Mouse (Mus musculus): Measurements from ENCODE around the gene Slc22a4.
A peak's percentile ranks its signal among the peaks of the same experiment; 100 is the strongest.
"Not testable (repeated sequence)": the region's sequence is repeated elsewhere in the genome, so short reads cannot be mapped to it uniquely, and the experiment has no call there.

Gene Slc22a4

DNA sequence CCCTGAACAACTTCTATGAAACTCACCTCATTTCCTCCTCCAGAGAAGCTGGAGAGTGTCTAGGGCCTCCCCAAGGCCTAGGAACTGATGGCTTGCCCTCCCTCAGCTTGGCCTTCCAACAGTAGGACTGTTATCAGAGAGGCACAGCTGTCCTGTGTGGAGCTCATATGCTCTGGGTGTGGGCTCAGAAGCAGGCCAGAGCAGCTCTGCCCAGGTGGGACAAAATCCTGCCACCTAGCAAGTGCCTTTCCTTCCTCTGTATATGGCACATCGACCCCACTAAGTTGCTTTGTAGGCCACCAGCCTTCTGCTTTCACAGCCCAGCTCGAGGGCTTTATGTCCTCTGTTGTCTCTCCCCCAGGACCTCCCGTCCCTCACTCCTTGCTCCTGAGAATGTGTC is 23.2 kb downstream of the Slc22a4 start:
- DNase-seq (ENCODE audit: low read depth, low spot score), result peak; percentile 83

DNA sequence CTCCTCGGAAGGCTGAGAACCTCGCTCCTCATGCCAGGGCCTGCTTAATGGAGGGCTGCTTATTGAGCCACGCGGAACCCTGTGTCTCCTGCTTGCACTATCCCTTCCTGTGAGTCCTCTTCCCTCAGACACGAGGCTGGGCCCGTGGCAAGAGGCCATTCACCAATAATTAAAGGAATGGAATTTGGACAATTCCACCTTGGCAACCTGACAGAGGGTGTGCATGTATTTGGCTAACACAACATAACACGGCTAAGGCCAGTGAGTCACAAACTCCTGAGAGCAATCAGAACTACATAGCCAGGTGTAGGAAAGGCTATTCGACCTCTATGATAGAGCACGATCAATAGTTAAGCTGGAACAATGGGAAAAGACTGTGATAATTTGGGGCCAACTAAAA is 23.7 kb downstream of the Slc22a4 start:
- DNase-seq (ENCODE audit: low read depth, low spot score), result no peak

- not testable (repeated sequence) for DNase-seq (ENCODE audit: low read depth, low spot score)
Measured at GRCm38 (mm10) chr11:54002761-54003717, 24.9 kb downstream of the Slc22a4 start.

- no peak for DNase-seq (ENCODE audit: low read depth, low spot score)
Measured at GRCm38 (mm10) chr11:54002147-54002760, 25.6 kb downstream of the Slc22a4 start.

- DNase-seq (ENCODE audit: low read depth, low spot score), result no peak
Measured at GRCm38 (mm10) chr11:53997661-53998060, 30.2 kb downstream of the Slc22a4 start.

DNA sequence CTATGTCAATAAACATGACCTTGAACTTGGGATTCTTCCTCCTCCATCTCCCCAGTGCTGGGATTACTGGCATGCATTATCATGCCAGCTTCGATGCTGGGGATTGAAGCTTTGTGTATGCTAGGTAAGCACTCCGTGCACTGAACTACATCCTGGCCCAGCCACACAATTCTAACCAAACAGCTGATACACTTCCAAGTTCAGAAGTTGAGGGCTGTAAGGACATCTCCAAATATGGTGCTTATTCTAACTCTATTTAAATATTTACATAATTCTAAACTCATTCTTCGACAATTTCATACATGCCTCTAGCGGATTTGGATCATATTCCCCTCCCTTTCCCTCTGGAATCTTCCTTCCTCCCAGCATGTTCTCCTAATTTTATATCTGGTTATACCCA is 35.6 kb downstream of the Slc22a4 start:
- no peak for DNase-seq (ENCODE audit: low read depth, low spot score)

- DNase-seq (ENCODE audit: low read depth, low spot score), result no peak
Measured at GRCm38 (mm10) chr11:53989232-53989631, 38.7 kb downstream of the Slc22a4 start.

DNA sequence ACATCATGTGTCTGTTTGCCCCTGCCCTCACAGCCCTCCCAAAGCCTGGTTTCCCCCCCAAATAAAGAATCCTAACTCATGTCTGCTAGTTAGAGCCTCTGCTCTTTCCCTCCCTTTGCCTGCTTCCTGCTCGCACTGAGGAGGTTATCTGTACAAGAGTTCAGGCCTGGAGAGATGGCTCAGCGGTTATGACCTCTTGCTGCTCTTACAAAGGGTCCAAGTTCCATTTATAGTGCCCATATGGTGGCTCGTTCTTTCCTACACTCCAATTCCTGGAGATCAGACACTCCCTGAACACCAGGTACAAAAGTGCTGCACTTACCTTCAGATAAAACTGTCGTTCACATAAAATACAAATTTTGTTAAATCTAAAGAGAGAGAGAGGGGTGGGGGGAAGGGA is 39.8 kb downstream of the Slc22a4 start:
- no peak for DNase-seq (ENCODE audit: low read depth, low spot score)

DNA sequence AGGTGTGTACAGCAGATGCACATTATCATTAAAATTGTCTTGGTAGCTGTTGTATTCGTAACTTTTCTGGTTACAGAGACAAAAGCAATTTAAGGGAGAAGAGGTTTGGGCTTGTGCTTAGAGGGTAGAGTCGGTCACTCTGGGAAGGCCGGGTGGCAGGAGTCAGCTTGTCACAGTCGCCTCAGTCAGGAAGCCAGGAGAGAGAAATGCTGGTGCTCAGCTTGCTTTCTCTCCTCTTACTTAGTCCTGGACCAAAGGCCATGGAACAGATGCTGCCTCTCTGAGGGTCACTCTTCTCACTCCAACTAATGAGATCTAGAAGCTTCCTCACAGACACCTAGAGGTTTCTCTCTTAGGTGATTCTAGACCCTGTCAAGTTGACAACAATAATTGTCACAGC is 46.5 kb downstream of the Slc22a4 start:
- no peak for DNase-seq (ENCODE audit: low read depth, low spot score)

GRCm38 (mm10) chr11:53979788-53980621 is 47.9 kb downstream of the Slc22a4 start, which contains the start of gene Slc22a21:
TSS of gene Slc22a21 (minus strand) at chr11:53980332.
- peak; percentile 58 for DNase-seq (ENCODE audit: low read depth, low spot score)

DNA sequence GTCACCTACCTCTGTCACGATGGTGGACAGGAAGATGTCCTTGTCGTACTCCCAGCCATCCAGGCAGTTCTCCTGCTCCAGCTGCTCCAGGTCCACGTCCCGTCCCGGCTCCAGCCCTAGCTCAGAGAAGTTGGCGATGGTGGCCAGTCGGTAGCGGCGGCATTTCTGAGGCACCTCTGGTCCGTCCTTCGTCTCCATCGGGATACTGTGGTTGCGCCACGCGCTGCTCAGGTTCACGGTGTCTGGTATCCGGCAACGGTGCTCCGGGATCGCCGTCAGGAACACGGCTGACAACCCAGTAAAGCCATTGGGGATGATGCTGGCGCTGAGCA is 48.5 kb downstream of the Slc22a4 start:
- DNase-seq (ENCODE audit: low read depth, low spot score), result not testable (repeated sequence)

DNA sequence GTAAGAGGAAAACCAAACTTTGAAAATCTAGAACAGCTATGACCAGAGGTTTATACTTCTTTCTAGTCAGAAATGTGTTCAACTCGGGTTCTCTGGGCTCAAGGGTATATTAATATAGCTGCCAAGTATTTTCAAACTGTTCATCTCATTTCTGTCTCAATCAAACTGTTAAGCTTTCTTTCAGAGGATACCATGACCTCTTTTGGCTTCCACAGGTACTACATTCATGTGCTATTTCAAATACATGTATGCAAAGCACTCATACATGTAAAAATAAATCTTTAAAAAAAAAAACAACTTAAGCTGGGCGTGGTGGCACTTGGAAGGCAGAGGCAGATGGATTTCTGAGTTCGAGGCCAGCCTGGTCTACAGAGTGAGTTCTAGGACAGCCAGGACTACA is 50.2 kb downstream of the Slc22a4 start:
- no peak for DNase-seq (ENCODE audit: low read depth, low spot score)

GRCm38 (mm10) chr11:53975559-53975958 is 52.3 kb downstream of the Slc22a4 start:
- DNase-seq (ENCODE audit: low read depth, low spot score), result no peak

DNA sequence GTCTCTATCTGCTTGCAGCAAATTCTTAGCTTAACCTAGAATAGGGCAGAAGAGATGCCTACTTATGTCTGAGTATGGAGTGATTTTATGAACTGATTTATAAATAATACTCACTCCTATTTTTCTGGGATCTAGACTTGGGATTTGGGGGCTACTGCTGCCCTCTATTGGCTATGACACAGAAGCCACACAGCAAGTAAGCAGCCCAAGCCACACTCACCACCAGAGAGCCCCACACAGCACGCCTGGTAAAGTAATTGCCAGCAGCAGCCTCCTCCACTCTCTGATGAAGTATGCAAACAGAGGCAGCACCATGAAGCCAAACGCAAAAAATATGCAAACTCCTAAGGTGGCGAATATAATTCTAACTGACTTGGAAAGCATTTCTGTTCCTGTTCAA is 68.9 kb downstream of the Slc22a4 start:
- no peak for DNase-seq (ENCODE audit: low read depth, low spot score)

GRCm38 (mm10) chr11:53958176-53958575 is 69.7 kb downstream of the Slc22a4 start:
- DNase-seq (ENCODE audit: low read depth, low spot score), result not testable (repeated sequence)

DNA sequence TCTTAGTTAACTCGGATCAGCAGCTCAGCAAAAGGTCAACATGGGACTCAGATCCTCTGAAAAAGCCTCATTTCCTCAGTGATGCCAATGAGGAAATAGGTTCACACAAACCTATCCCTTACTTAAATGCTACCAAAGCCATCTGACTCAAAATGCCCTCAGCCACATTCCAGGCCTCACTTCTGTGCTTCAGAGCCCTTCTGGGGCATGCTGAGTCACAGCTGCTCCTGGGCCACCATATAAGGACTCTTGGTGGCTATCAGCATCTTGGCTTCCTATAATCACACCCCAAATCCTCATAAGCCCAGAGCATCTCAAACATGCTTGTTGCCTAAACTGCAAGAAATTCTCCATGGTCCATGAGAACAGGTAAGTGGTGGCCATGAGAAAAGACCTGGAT is 71.3 kb downstream of the Slc22a4 start:
- no peak for DNase-seq (ENCODE audit: low read depth, low spot score)

GRCm38 (mm10) chr11:53954653-53955052 is 73.2 kb downstream of the Slc22a4 start:
- DNase-seq (ENCODE audit: low read depth, low spot score), result no peak

DNA sequence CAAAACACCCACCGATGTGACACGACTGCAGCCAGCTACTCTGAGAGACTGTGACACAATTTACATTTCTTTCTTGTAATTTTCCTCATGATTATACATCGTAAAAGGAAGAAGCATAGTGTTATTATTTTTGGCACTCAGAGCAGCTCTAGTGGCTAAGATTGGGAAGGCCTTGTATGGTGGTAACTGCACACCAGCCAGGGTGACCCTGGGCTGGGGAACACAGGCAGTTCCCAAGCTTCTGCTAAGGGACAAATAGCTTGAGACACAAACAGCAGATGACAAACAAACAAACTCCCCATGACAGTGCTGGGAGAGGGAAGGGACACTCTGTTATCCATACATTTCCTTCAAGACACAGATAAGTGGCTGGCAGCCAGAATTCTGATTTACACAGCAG is 77.8 kb downstream of the Slc22a4 start:
- DNase-seq (ENCODE audit: low read depth, low spot score), result not testable (repeated sequence)
